Mouse (Mus musculus): ENCODE results near the gene Strap. TPM values are rescaled to one million over a fixed set of nuclear protein-coding genes. Genes with fewer than 3 reads are reported as not detected.

The Strap gene
- polyA plus RNA-seq, 1 experiment, result not detected

DNA sequence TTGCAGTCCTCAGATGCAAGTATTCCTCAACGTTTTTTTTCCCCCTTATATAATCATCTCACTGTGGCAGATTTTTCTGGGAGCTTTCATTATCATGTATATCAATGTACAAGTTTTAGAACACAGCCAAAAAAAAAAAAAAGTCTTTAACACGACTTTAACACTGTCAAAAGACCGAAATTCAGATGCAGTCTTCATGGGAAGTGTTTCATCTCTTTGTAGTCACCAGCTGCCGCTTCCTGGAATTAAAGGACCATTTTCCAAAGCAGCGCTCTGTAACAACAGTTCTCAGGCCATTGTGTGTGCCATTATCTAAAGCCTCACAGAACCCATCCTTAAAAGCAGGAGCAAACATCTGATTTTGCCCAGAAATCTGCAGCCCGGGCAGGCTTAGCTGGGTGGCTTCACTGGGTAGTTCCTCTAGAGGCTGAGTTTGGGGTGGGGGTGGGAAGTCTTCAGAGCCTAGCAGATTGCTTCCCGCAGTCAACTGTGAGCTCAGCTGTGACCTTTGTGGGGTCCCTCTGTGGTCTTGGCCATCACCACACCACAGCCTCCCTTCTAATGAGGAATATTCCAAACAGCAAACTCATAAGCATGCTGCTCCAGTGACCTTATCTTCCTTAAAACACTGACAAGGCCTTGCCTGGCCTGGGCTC is 22.1 kb upstream of the Strap start:
- no peak overlapping the region for H3K4me3 ChIP-seq (ENCODE audit: insufficient read depth, low read depth, low read length)
- H3K4me1 ChIP-seq (ENCODE audit: control insufficient read depth, insufficient read depth, low read length), result peaks cover 6% of the 10 kb centered on the region; the same call in 1 of the 2 replicates
- TF ChIP-seq CTCF (IDR thresholded peaks at IDR 0.05; ENCODE audit: insufficient read depth, low read depth, low read length) (no peak), POLR2A (IDR thresholded peaks at IDR 0.05; ENCODE audit: insufficient read depth, low read depth, low read length) (no peak)
- WGBS, result 45% methylated on average over 7 of the region's 7 CpGs
- H3K27ac ChIP-seq (ENCODE audit: insufficient read depth, low read depth, low read length), result no peak overlapping the region

DNA sequence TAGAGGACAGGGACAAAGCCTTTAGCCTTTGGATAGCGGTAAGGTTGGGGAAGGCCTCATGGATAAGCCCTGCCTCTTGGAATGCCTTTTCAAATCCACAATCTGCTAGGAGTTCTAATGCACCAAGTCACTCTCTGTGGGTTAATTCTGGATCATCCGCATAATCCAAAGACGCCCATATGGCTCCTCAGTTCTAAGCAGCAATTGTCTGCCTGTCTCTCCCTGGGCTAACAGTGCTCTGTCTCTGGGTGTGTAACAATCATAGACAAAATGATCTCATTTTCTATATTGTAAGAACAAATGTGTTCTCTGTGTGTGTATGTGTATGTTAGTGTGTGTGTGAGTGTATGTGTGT is 21.6 kb upstream of the Strap start:
- WGBS, result 88% methylated on average over 3 of the region's 3 CpGs
- Histone ChIP-seq H3K4me3 (ENCODE audit: insufficient read depth, low read depth, low read length) (no peak overlapping the region), H3K4me1 (ENCODE audit: control insufficient read depth, insufficient read depth, low read length) (0 out of 2 replicates have a peak, but pooled peaks cover 4% of the 10 kb centered on the region), H3K27ac (ENCODE audit: insufficient read depth, low read depth, low read length) (no peak overlapping the region)
- TF ChIP-seq CTCF (IDR thresholded peaks at IDR 0.05; ENCODE audit: insufficient read depth, low read depth, low read length) (no peak), POLR2A (IDR thresholded peaks at IDR 0.05; ENCODE audit: insufficient read depth, low read depth, low read length) (no peak)

DNA sequence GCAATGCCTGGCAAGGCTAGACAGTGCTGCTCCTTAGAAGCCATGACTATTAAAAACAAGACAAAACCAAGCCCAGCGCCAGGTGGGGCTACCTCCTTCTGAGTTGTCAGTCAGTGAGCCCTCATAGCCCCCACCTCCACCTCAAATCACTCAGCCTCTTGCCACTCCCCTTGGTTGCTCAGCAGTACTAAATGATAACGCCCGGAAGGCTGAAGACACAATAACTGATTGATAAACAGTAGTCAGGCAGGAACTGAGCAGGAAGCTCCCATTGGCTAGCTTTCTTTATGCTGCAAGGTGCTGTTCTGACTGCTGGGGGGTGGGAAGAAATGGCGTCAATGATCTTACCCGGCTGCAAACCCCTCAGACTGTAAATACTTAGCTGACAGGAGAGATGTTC is 18.1 kb upstream of the Strap start:
- 0 out of 2 replicates have a peak, but pooled peaks cover 4% of the 10 kb centered on the region for H3K4me1 ChIP-seq (ENCODE audit: control insufficient read depth, insufficient read depth, low read length)
- H3K4me3 ChIP-seq (ENCODE audit: insufficient read depth, low read depth, low read length), result no peak overlapping the region
- TF ChIP-seq POLR2A (IDR thresholded peaks at IDR 0.05; ENCODE audit: insufficient read depth, low read depth, low read length) (no peak), CTCF (IDR thresholded peaks at IDR 0.05; ENCODE audit: insufficient read depth, low read depth, low read length) (no peak)
- WGBS, result 77% methylated on average over 5 of the region's 5 CpGs
- H3K27ac ChIP-seq (ENCODE audit: insufficient read depth, low read depth, low read length), result no peak overlapping the region

DNA sequence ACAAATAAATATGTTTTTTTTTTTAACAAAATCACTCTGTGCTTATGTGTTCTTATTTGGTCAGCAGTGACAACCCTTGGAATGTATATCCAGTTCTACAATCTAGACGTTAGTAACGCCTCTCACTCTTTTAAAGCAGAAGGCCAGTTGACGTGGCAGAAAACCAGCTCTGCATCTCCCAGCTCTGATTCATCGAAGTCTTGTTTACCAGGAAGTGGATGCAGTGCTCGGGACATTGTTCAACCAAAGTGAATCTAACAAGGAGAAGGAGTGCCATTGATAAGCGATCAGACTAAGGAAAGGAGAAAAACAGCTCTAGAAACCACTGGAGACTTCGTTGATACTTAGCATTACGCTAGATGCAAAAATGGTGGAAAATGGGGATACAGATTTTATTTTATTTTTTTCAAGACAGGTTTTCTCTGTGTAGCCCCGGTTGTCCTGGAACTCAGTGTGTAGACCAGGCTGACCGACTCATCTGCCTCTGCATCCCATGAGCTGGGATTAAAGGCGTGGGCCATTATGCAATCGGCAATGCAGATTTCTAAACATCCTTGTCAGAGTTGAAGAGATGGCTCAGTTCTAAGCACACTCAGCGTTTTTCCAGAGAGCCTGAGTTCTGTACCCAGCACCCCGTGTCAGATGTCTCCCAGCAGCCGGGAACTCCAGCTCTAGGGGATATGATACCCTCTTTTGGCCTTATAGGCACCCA is 12.5 kb upstream of the Strap start:
- H3K4me3 ChIP-seq (ENCODE audit: insufficient read depth, low read depth, low read length), result no peak overlapping the region
- H3K4me1 ChIP-seq (ENCODE audit: control insufficient read depth, insufficient read depth, low read length), result no peaks in the 10 kb centered on the region
- WGBS, result 93% methylated on average over 15 of the region's 15 CpGs
- TF ChIP-seq POLR2A (IDR thresholded peaks at IDR 0.05; ENCODE audit: insufficient read depth, low read depth, low read length) (no peak), CTCF (IDR thresholded peaks at IDR 0.05; ENCODE audit: insufficient read depth, low read depth, low read length) (no peak)
- H3K27ac ChIP-seq (ENCODE audit: insufficient read depth, low read depth, low read length), result no peak overlapping the region

DNA sequence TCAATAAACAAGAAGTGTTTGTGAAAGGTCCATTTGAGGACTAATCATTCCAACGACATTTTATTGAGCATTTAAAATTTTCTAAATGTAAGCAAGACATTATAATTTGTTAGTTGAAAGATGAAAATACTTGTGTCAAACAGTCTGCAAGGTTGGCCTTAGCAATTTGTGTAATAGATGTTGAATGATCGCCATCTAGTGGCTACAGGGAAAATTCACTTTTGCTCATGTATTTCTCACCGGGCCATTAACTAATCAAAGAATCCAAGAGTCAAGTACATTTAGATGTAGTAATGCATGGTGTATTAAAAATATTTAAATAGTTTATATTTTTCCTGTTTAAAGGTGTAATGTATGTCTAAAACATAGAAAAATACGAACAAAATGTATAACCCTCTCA is 11.0 kb upstream of the Strap start:
- Histone ChIP-seq H3K4me3 (ENCODE audit: insufficient read depth, low read depth, low read length) (no peak overlapping the region), H3K27ac (ENCODE audit: insufficient read depth, low read depth, low read length) (no peak overlapping the region), H3K4me1 (ENCODE audit: control insufficient read depth, insufficient read depth, low read length) (no peaks in the 10 kb centered on the region)
- WGBS, result 3% methylated on average over 4 of the region's 4 CpGs
- no peak for TF ChIP-seq CTCF (IDR thresholded peaks at IDR 0.05; ENCODE audit: insufficient read depth, low read depth, low read length)
- TF ChIP-seq POLR2A (IDR thresholded peaks at IDR 0.05; ENCODE audit: insufficient read depth, low read depth, low read length), result no peak

DNA sequence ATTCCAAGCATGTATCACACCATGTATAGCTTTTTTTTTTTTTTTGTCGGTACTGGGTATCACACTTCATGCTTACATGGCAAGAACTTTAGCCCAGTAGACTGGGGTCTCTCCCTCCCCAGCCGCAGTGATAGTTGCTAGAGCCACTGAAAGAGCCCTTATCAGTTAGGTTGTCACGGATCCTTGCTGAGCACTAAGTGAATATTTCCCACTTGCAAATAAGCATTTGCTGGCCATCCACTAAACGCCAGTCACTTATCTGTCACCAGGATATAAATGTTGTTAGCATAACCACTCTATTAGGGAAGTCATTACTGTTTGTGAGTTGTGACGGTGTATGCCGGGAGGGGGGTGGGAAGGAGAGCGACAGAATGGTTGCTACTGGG is 425 bp upstream of the Strap start:
- H3K4me1 ChIP-seq (ENCODE audit: control insufficient read depth, insufficient read depth, low read length), result peaks cover 9% of the 10 kb centered on the region
- no peak for TF ChIP-seq POLR2A (IDR thresholded peaks at IDR 0.05; ENCODE audit: insufficient read depth, low read depth, low read length)
- TF ChIP-seq CTCF (IDR thresholded peaks at IDR 0.05; ENCODE audit: insufficient read depth, low read depth, low read length), result no peak
- WGBS, result 4% methylated on average over 7 of the region's 7 CpGs
- H3K27ac ChIP-seq (ENCODE audit: insufficient read depth, low read depth, low read length), result no peak overlapping the region
- peak overlapping the region; percentile 85 for H3K4me3 ChIP-seq (ENCODE audit: insufficient read depth, low read depth, low read length)

DNA sequence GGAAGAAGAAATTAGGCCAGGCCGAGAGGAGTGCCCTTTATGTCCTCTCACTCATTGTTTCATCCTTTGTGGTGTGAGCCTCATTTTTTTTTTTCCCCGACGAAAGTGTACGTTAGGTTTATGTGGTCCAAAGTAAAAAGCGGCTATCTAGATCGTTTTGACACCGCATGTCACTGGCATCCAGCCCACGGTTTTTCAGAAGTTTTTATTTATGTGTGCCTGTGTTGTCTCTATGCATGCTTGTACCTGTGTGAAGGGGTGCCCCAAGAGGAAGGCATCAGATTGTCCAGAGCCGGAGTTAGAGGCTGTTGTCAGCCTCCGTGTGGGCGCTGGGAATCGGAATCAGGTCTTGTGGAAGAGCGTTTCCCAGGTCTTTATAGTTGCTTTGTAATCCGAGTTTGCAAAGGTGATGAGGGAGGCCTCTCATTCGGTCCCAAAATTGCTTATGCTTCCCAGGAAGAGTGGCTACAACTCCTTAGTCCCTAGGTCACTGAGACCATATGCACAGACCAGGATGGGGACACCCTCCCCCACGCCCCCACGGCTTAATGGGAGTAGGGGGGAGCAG is 877 bp downstream of the Strap start:
- Histone ChIP-seq H3K4me1 (ENCODE audit: control insufficient read depth, insufficient read depth, low read length) (peaks cover 9% of the 10 kb centered on the region), H3K4me3 (ENCODE audit: insufficient read depth, low read depth, low read length) (peak overlapping the region; percentile 85), H3K27ac (ENCODE audit: insufficient read depth, low read depth, low read length) (no peak overlapping the region)
- no peak for TF ChIP-seq POLR2A (IDR thresholded peaks at IDR 0.05; ENCODE audit: insufficient read depth, low read depth, low read length)
- no peak for TF ChIP-seq CTCF (IDR thresholded peaks at IDR 0.05; ENCODE audit: insufficient read depth, low read depth, low read length)
- WGBS, result 7% methylated on average over 17 of the region's 17 CpGs

DNA sequence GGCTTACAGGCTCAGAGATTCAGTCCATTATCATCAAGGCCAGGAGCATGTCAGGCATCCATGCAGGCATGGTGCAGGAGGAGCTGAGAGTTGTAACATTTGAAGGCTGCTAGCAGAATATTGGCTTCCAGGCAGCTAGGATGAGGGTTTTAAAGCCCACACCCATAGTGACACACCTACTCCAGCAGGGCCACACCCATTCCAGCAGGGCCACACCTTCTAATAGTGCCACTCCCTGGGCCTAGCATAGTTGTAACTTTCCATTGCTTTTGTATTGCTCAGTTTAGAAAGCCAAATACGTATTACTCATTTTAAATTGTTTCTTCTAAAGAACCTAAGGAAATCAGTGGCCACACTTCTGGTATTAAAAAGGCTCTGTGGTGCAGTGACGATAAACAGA is 6.1 kb downstream of the Strap start:
- H3K4me1 ChIP-seq (ENCODE audit: control insufficient read depth, insufficient read depth, low read length), result peaks cover 6% of the 10 kb centered on the region
- no peak overlapping the region for H3K4me3 ChIP-seq (ENCODE audit: insufficient read depth, low read depth, low read length)
- WGBS, result 89% methylated on average over 2 of the region's 2 CpGs
- no peak overlapping the region for H3K27ac ChIP-seq (ENCODE audit: insufficient read depth, low read depth, low read length)
- TF ChIP-seq POLR2A (IDR thresholded peaks at IDR 0.05; ENCODE audit: insufficient read depth, low read depth, low read length) (no peak), CTCF (IDR thresholded peaks at IDR 0.05; ENCODE audit: insufficient read depth, low read depth, low read length) (no peak)

DNA sequence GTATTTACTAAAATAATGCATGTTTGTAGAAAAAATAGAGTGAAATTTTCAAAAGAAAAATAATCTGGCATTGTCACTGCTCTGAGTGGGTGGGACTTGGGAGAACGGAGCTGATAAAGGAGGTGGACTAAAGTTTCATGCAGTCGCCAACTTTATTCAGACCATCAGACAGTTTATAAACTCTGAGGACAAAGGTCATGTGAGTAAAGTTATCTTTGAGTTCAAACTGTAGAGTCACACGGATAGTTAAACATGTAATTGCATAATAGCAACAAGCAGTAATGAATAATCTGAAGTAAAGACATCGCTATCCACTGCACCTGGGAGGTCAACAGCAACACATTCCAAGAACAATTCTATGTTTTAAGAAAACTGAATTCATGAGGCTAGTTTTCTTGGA is 9.8 kb downstream of the Strap start:
- Histone ChIP-seq H3K27ac (ENCODE audit: insufficient read depth, low read depth, low read length) (no peak overlapping the region), H3K4me3 (ENCODE audit: insufficient read depth, low read depth, low read length) (no peak overlapping the region), H3K4me1 (ENCODE audit: control insufficient read depth, insufficient read depth, low read length) (no peaks in the 10 kb centered on the region)
- TF ChIP-seq POLR2A (IDR thresholded peaks at IDR 0.05; ENCODE audit: insufficient read depth, low read depth, low read length) (no peak), CTCF (IDR thresholded peaks at IDR 0.05; ENCODE audit: insufficient read depth, low read depth, low read length) (no peak)
- WGBS, result 84% methylated on average over 4 of the region's 4 CpGs
